Mouse (Mus musculus) bone marrow, adult 2 months (tissue): ENCODE measurements around the gene Pla2g1b. TPM values are rescaled to one million over a fixed set of nuclear protein-coding genes. Genes with fewer than 3 reads are reported as not detected.
A peak's percentile ranks its signal among the peaks of the same experiment; 100 is the strongest.

Experiments used
- H3K27ac ChIP-seq: fragments of 200-500 bp; 2 replicates; pipeline ENCODE4 v1.5.1; 2012; ENCODE audit warnings: low read depth, mild to moderate bottlenecking, control low read depth, inconsistent platforms, low read length; ENCODE audit not compliant: control insufficient read depth, poor library complexity, insufficient read depth
- H3K4me1 ChIP-seq: fragments of 200-500 bp; 2 replicates; pipeline ENCODE4 v1.6.1; 2011; ENCODE audit warnings: low read length; ENCODE audit not compliant: control insufficient read depth, insufficient read depth
- H3K4me3 ChIP-seq: fragments of 200-500 bp; replicated peaks from 2 replicates; pipeline ENCODE3; 2011; ENCODE audit warnings: mild to moderate bottlenecking, low read depth, low read length, control low read depth; ENCODE audit not compliant: control insufficient read depth
- CTCF ChIP-seq: fragments of 200-500 bp; IDR thresholded peaks from 2 replicates; pipeline ENCODE4 v1.5.1; 2011; ENCODE audit warnings: low read length, control low read depth; ENCODE audit not compliant: control insufficient read depth, insufficient read depth
- POLR2A ChIP-seq: fragments of 200-500 bp; IDR thresholded peaks from 2 replicates; pipeline ENCODE4 v1.6.1; 2011; ENCODE audit warnings: low read depth, mild to moderate bottlenecking, control low read depth, low read length, borderline replicate concordance; ENCODE audit not compliant: control insufficient read depth
- WGBS: fragments of 180-500 bp; shearing (Covaris S2); methylation state at CpG from one replicate; pipeline ENCODE4 v1.1.7; 2018; 5-methylcytosine and 5-hydroxymethylcytosine counted together
- polyA plus RNA-seq: library from polyadenylated mRNA; stranded (reverse); fragments of >200 nt; gene quantifications from 2 replicates; pipeline ENCODE4 v1.2.4, GENCODE M21; 2011; ENCODE audit warnings: low replicate concordance; ENCODE audit not compliant: missing spikeins, insufficient read depth, insufficient read length

Pla2g1b gene
- polyA plus RNA-seq, 1 experiment = 10.3 TPM

DNA sequence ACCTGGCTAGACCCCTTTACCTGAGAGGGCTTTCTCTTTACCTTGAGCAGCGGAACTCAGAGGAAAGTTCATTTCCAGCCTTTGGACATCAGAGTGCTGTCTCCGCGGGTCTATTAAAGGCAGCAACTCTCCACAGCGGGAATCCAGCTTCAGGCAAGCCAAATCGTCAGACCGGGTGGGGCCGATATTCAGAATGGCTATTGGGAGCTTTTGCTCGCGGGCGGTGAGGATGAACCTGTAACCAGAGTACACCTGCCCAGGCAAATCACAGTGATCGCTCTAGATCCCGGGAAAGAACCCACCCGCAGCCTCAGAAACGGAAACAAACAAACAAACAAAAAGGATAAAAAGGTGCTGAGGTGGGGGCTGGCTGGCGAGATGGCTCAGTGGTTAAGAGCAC, 13.5 kb downstream of the Pla2g1b start:
- 92% methylated on average over 15 of the region's 15 CpGs for WGBS
- TF ChIP-seq CTCF (no peak), POLR2A (no peak)
- no peak overlapping the region for H3K27ac ChIP-seq
- H3K4me1 ChIP-seq = no peaks in the 10 kb centered on the region
- H3K4me3 ChIP-seq = no peak overlapping the region

DNA sequence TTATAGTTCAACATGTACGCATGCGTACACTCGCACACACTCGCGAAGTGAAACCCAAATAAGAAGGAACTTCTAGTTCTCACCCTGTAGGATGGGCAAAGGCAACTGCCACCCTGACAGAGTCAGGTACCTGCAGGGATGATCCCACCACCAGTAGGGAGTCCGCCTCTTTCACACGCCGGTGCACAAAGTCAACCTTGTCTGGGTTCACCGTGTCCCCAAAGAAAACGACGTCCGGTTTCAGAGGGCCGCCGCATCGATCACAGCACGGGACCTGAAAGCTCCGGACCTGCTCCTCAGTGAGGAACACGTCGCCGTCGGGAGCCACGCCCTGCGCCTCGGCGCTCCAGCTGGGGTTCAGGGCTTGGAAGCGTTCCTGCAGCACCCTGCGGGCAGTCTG, 14.0 kb downstream of the Pla2g1b start:
- TF ChIP-seq POLR2A (no peak), CTCF (no peak)
- Histone ChIP-seq H3K4me1 (no peaks in the 10 kb centered on the region), H3K27ac (peak overlapping the region; percentile 19; the same call in 1 of the 2 replicates), H3K4me3 (peak overlapping the region; percentile 59)
- 58% methylated on average over 27 of the region's 27 CpGs for WGBS

DNA sequence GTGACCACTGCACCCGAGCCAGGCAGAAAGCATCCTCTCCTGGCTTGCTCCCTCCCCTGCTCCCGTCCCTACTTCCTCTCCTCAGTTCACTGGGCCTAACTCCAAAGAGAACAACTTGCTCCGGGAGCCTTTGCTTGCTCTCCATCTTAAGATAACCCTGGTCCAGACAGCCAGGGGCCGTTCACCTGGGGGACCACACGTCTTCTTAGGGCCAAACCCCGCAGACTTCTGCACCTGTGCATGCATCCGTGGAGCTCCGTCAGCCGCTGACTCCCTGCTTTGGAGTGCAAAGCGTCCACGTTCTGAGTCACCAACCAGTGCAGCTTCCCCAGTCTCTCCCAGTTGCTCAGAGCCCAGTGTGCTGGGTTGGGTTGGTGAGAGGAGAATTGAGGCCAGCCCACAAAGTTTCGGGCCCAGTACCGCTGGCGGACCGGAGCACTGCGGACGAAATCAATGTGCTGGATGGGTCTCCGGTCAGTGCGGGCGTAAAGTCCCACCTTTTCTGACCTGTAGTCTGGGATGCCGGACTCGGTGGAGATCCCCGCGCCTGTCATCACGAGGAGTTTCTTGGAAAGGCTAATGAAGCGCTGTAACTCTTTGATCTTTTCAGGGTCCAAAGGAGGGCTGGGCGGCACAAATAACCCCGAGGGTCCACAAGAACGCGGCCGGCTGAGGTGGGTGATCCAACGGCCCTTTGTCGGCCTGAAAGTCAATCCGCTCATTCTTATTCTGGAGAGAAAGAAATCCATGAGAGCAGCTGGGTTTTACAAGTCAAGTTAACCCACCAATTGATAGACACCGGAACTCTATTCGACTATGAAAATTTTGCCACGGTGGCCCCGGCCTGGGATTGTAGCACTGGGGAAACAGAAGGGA, 16.6 kb downstream of the Pla2g1b start:
- Histone ChIP-seq H3K4me1 (no peaks in the 10 kb centered on the region), H3K27ac (no peak overlapping the region; the same call in 1 of the 2 replicates), H3K4me3 (no peak overlapping the region)
- WGBS = 90% methylated on average over 38 of the region's 38 CpGs
- TF ChIP-seq CTCF = no peak
- TF ChIP-seq POLR2A = no peak

DNA sequence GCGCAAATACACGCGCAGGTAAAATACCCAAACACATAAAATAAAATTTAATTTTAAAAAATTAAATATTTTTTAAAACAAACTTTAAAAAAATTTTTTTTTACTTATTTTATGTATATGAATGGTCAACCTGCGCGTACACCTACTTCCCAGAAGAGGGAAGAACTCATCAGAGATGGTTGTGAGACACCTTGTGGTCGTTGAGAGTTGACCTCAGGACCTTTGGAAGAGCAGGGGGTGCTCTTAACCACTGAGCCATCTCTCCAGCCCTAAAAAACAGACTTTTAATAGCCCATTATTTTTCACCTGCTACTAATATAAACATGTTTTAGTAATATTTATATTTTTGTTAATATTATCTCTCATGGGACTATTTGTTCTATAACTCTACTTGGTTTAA, 17.3 kb downstream of the Pla2g1b start:
- WGBS = 74% methylated on average over 6 of the region's 6 CpGs
- TF ChIP-seq POLR2A (no peak), CTCF (no peak)
- Histone ChIP-seq H3K4me3 (no peak overlapping the region), H3K27ac (no peak overlapping the region), H3K4me1 (no peaks in the 10 kb centered on the region)

DNA sequence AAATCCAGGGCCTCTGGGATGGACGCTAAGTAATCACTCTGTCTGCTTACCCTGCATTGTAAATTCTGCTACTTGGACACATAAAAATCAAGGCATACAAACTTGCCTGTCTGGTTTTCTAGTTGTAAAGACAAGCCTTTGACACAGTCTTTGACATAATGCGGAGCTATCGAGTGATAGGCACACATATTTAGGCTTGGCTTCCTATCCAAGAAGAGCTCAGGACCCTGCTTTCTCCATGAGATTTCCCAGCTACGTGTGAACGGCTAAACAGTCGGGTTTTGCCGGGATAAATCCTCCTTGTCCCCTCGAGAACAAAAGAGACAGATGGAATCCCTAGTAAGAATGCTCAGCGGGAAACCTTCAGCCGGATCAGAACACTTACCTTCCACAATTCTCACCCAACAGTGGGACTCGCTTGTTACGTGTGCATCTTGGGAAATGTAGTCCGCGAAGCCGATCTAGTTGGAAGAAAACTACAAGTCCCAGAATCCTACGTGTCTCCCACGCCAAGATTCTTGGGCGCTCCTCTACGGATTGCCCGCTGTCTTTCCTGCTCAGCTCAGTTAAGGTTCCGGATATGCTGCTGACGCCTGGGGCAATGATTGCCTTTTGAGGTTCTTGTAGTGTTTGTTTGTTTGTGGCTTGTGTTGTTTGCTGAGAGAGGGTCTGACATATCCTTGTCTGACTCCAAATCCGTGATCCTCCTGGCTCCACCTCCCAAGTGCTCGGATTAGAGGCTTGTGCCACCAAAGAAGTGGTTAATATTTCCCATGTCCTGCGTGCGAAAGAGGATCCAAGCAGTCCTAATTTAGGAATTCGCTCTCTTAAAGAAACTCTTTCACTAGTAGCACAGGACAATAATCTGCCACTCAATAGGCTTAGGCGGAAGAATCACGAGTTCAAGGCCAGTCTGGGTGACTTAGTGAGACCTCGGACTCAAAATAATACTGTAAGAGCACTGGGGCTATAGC, 18.2 kb downstream of the Pla2g1b start, which contains the start of gene Sirt4:
Sirt4 (minus strand) TSS at position 779 of the 974 bp plus-strand sequence.
- Histone ChIP-seq H3K4me1 (peaks cover 2% of the 10 kb centered on the region), H3K4me3 (peak within 1 kb of the TSS; percentile 68), H3K27ac (0 out of 2 replicates have a peak within 1 kb of the TSS, but pooled peaks have one; percentile 7)
- TF ChIP-seq CTCF (no peak), POLR2A (no peak)
- 4% methylated on average over 30 of the region's 30 CpGs for WGBS

DNA sequence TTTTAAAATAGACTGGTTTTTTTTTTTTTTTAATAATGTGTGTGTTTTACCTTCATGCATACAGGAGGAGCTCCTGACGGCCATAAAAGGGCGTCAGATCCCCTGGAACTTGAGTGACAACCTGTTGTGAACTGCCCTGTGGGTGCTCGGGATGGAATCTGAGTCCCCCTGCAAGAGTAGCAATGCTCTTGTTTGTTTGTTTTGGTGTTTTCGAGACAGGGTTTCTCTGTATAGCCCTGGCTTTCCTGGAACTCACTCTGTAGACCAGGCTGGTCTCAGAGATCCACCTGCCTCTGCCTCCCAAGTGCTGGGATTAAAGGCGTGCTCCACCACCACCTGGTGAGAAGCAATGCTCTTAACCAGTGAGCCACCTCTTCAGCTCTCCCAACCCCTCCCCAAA, 18.9 kb downstream of the Pla2g1b start:
- Histone ChIP-seq H3K4me1 (peaks cover 2% of the 10 kb centered on the region), H3K4me3 (no peak overlapping the region), H3K27ac (no peak overlapping the region)
- 66% methylated on average over 5 of the region's 5 CpGs for WGBS
- TF ChIP-seq POLR2A (no peak), CTCF (no peak)

DNA sequence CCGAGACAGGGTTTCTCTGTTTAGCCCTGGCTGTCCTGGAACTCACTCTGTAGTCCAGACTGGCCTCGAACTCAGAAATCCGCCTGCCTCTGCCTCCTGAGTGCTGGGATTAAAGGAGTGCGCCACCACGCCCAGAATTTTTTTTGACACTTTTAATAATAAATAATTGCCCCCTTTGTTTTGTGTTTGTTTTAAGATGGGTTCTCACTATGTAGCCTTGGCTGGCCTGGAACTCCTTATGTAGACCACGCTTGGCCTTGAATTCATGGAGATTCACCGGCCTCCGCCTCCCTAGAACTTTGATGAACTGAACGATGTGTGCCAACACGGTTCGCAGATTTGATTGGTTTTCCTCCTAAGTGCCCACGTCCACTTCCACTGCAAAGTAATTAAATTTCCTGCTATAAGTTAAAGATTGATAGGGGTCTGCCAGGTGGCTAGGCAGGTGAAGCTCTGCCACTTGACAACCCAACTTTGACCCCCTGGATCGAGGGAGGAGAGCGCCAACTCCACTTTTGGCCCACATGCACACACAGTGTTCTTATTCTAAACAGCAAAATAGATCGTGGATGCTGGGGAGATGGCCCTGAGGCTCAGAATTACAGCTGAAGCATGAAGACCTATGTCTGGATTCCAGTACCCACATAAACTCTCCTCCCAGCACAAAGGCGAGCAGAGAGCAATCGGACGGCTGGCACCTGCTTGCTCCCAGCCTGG, 19.6 kb downstream of the Pla2g1b start:
- TF ChIP-seq POLR2A (no peak), CTCF (no peak)
- H3K4me3 ChIP-seq = no peak overlapping the region
- peaks cover 2% of the 10 kb centered on the region for H3K4me1 ChIP-seq
- WGBS = 88% methylated on average over 18 of the region's 18 CpGs
- H3K27ac ChIP-seq = no peak overlapping the region
